In genomic region chr3:8001027-8001426, GRCm38 (mm10) we compare ENCODE assay signal across 15 mouse cellular contexts.
"Had no signal": no experiment of that assay in that cellular context is flagged by ENCODE, and none has a peak within 500 bp of the region (broad histone marks: within the 10 kb centered on the region; RNA-seq: fewer than 3 reads in every experiment).

No protein-coding gene starts in this region.

- H3K4me2 ChIP-seq: neural tube, embryonic 15.5 days; stomach, embryonic 15.5 days had no signal

- H3K36me3 ChIP-seq: neural tube, embryonic 15.5 days; stomach, embryonic 15.5 days had no signal

- H3K27ac ChIP-seq: neural tube, embryonic 15.5 days; stomach, embryonic 15.5 days; stomach, postnatal 0 days had no signal

- DNase-seq: retina, postnatal 1 day; right cerebral cortex, adult 18-20 months; right cerebral cortex, postnatal 14 days; right cerebral cortex, postnatal 25 days; right cerebral cortex, postnatal 4 days; spleen, adult 18-20 months; thymus, adult 18-20 months; thymus, adult 2 months; thymus, postnatal 14 days; thymus, postnatal 25 days; thymus, postnatal 36 days; thymus, postnatal 4 days had no signal

- H3K9me3 ChIP-seq: neural tube, embryonic 15.5 days; stomach, embryonic 15.5 days had no signal

- H3K4me1 ChIP-seq: neural tube, embryonic 15.5 days; stomach, embryonic 15.5 days had no signal

- H3K27me3 ChIP-seq: neural tube, embryonic 15.5 days; stomach, embryonic 15.5 days had no signal

- H3K4me3 ChIP-seq: neural tube, embryonic 15.5 days; stomach, embryonic 15.5 days had no signal

- H3K9ac ChIP-seq: neural tube, embryonic 15.5 days; stomach, embryonic 15.5 days had no signal
